Mouse (Mus musculus): ENCODE measurements around the gene Bcl2l2. TPM values are rescaled to one million over a fixed set of nuclear protein-coding genes. Genes with fewer than 3 reads are reported as not detected.

The Bcl2l2 gene
- total RNA-seq, 2 experiments from 2014 or later, result 132 to 137 TPM

GRCm38 (mm10) chr14:54925349-54926342, 42.5 kb downstream of the Bcl2l2 start, which contains the start of gene Efs:
Gene Efs (minus strand): TSS chr14:54926126.
- intact Hi-C loops (cut with DNase I), result no loop called here
- H3K4me3 ChIP-seq, result peak within 1 kb of the TSS; percentile 54
- H3K27ac ChIP-seq, result peak within 1 kb of the TSS; percentile 76
- DNase-seq (ENCODE audit: extremely low spot score in 1 of 2, low spot score in 2 of 2), result peak; percentile 53 to 55
- TF ChIP-seq CTCF (IDR thresholded peaks at IDR 0.05), result no peak

GRCm38 (mm10) chr14:54926401-54927158, 43.4 kb downstream of the Bcl2l2 start:
- H3K27ac ChIP-seq, result peak overlapping the region; percentile 76
- intact Hi-C loops (cut with DNase I), result no loop called here
- no peak for DNase-seq (ENCODE audit: extremely low spot score in 1 of 2, low spot score in 2 of 2)
- peak overlapping the region; percentile 54 for H3K4me3 ChIP-seq
- no peak for TF ChIP-seq CTCF (IDR thresholded peaks at IDR 0.05)

- no peak for DNase-seq (ENCODE audit: extremely low spot score in 1 of 2, low spot score in 2 of 2)
- intact Hi-C loops (cut with DNase I), result no loop called here
- no peak for TF ChIP-seq CTCF (IDR thresholded peaks at IDR 0.05)
- Histone ChIP-seq H3K4me3 (no peak overlapping the region), H3K27ac (peak overlapping the region; percentile 76)
These were observed 44.1 kb downstream of the Bcl2l2 start for GRCm38 (mm10) chr14:54927296-54927695.

GRCm38 (mm10) chr14:54929801-54930200, 46.6 kb downstream of the Bcl2l2 start:
- no peak for TF ChIP-seq CTCF (IDR thresholded peaks at IDR 0.05)
- Histone ChIP-seq H3K27ac (no peak overlapping the region), H3K4me3 (no peak overlapping the region)
- no peak for DNase-seq (ENCODE audit: extremely low spot score in 1 of 2, low spot score in 2 of 2)
- intact Hi-C loops (cut with DNase I), result no loop called here

GRCm38 (mm10) chr14:54930431-54930830, 47.3 kb downstream of the Bcl2l2 start:
- no peak for TF ChIP-seq CTCF (IDR thresholded peaks at IDR 0.05)
- H3K27ac ChIP-seq, result no peak overlapping the region
- DNase-seq (ENCODE audit: extremely low spot score in 1 of 2, low spot score in 2 of 2), result no peak
- H3K4me3 ChIP-seq, result no peak overlapping the region
- intact Hi-C loops (cut with DNase I), result no loop called here

GRCm38 (mm10) chr14:54932645-54933150, 49.5 kb downstream of the Bcl2l2 start, which contains the start of gene Il25:
Gene Il25 (plus strand): TSS chr14:54932695.
- Histone ChIP-seq H3K27ac (no peak within 1 kb of the TSS), H3K4me3 (no peak within 1 kb of the TSS)
- no peak for DNase-seq (ENCODE audit: extremely low spot score in 1 of 2, low spot score in 2 of 2)
- TF ChIP-seq CTCF (IDR thresholded peaks at IDR 0.05), result no peak
- intact Hi-C loops (cut with DNase I), result no loop called here

GRCm38 (mm10) chr14:54935904-54936830, 53.0 kb downstream of the Bcl2l2 start, which contains the start of gene Cmtm5:
Gene Cmtm5 (plus strand): TSS chr14:54936261.
- TF ChIP-seq CTCF (IDR thresholded peaks at IDR 0.05), result peak; percentile 28
- peak within 1 kb of the TSS; percentile 40 for H3K4me3 ChIP-seq
- peak within 1 kb of the TSS; percentile 86 for H3K27ac ChIP-seq
- DNase-seq (ENCODE audit: extremely low spot score in 1 of 2, low spot score in 2 of 2), result peak; percentile 24 to 71
- intact Hi-C loops (cut with DNase I), result loop anchor here (5.0 kb wide), 1 partner anchor 94 kb away; no protein-coding TSS in a partner anchor

- Histone ChIP-seq H3K4me3 (peak overlapping the region; percentile 40), H3K27ac (peak overlapping the region; percentile 86)
- TF ChIP-seq CTCF (IDR thresholded peaks at IDR 0.05), result no peak
- intact Hi-C loops (cut with DNase I), result loop anchor here (5.0 kb wide), 1 partner anchor 94 kb away; no protein-coding TSS in a partner anchor
- DNase-seq (ENCODE audit: extremely low spot score in 1 of 2, low spot score in 2 of 2), result no peak
These were observed 53.6 kb downstream of the Bcl2l2 start for GRCm38 (mm10) chr14:54936831-54937160.

- intact Hi-C loops (cut with DNase I), result loop anchor here (5.0 kb wide), 1 partner anchor 95 kb away; no protein-coding TSS in a partner anchor
- Histone ChIP-seq H3K27ac (peak overlapping the region; percentile 37; the same call in 1 of the 2 replicates), H3K4me3 (peak overlapping the region; percentile 32; the same call in 1 of the 2 replicates)
- no peak for DNase-seq (ENCODE audit: extremely low spot score in 1 of 2, low spot score in 2 of 2)
- TF ChIP-seq CTCF (IDR thresholded peaks at IDR 0.05), result no peak
These were observed 54.4 kb downstream of the Bcl2l2 start for GRCm38 (mm10) chr14:54937361-54938182.

Other genes starting within 250 kb of the Bcl2l2 start
- gene Gm17606, start 242.4 kb upstream of the Bcl2l2 start, total RNA-seq (2021), result not detected
- 10 to 100 TPM in 1 of 2 experiments, 1 to 10 TPM in 1; 8.2 to 11.3 TPM for gene Cdh24, start 242.0 kb upstream of the Bcl2l2 start, total RNA-seq (2021)
- 10 to 100 TPM; 20.2 to 22.7 TPM for gene 1700123O20Rik, start 197.2 kb upstream of the Bcl2l2 start, total RNA-seq (2021)
- 100 to 1,000 TPM; 200 to 232 TPM for gene Acin1, start 196.4 kb upstream of the Bcl2l2 start, total RNA-seq (2021)
- not detected for gene Gm29776, start 184.5 kb upstream of the Bcl2l2 start, total RNA-seq (2021)
- not detected for gene Cebpe, start 171.2 kb upstream of the Bcl2l2 start, total RNA-seq (2021)
- gene Slc7a8, start 101.4 kb upstream of the Bcl2l2 start, total RNA-seq (2021), result 10 to 100 TPM; 54.3 to 58.6 TPM
- not detected for gene Rnf212b, start 69.2 kb upstream of the Bcl2l2 start, total RNA-seq (2021)
- gene Homez, start 12.4 kb upstream of the Bcl2l2 start, total RNA-seq (2021), result 10 to 100 TPM; 19.4 to 20.8 TPM
- 10 to 100 TPM; 18.6 to 21.2 TPM for gene Ppp1r3e, start 5.8 kb upstream of the Bcl2l2 start, total RNA-seq (2021)
- gene Gm20521, start 64 bp downstream of the Bcl2l2 start, total RNA-seq (2021), result 1 to 10 TPM; 2.8 to 3.7 TPM
- 100 to 1,000 TPM; 247 to 267 TPM for gene Pabpn1, start 9.1 kb downstream of the Bcl2l2 start, total RNA-seq (2021)
- 100 to 1,000 TPM; 586 to 617 TPM for gene Slc22a17, start 29.8 kb downstream of the Bcl2l2 start, total RNA-seq (2021)
- 1 to 10 TPM; 5.1 to 8.1 TPM for gene Efs, start 42.7 kb downstream of the Bcl2l2 start, total RNA-seq (2021)
- not detected for gene Il25, start 49.3 kb downstream of the Bcl2l2 start, total RNA-seq (2021)
- 10 to 100 TPM; 46.5 to 53.5 TPM for gene Cmtm5, start 52.9 kb downstream of the Bcl2l2 start, total RNA-seq (2021)
- 10 to 100 TPM in 1 of 2 experiments, 1 to 10 TPM in 1; 6.0 to 10.9 TPM for gene Myh6, start 83.5 kb downstream of the Bcl2l2 start, total RNA-seq (2021)
- gene Gm17428, start 93.6 kb downstream of the Bcl2l2 start, total RNA-seq (2021), result not detected
- gene Myh7, start 111.2 kb downstream of the Bcl2l2 start, total RNA-seq (2021), result 10 to 100 TPM; 22.1 to 24.2 TPM
- 10 to 100 TPM; 26.7 to 30.7 TPM for gene Ngdn, start 132.1 kb downstream of the Bcl2l2 start, total RNA-seq (2021)
- 10 to 100 TPM; 47.0 to 61.6 TPM for gene Zfhx2, start 208.9 kb downstream of the Bcl2l2 start, total RNA-seq (2021)
- gene Thtpa, start 211.4 kb downstream of the Bcl2l2 start, total RNA-seq (2021), result 10 to 100 TPM; 18.1 to 22.8 TPM
- gene Ap1g2, start 223.2 kb downstream of the Bcl2l2 start, total RNA-seq (2021), result 1 to 10 TPM; 7.7 to 9.5 TPM
- gene Jph4, start 233.6 kb downstream of the Bcl2l2 start, total RNA-seq (2021), result 100 to 1,000 TPM; 300 to 347 TPM